Mouse (Mus musculus) ES-Bruce4 (cell line): Measurements from ENCODE around the gene Gm10230. TPM values are rescaled to one million over a fixed set of nuclear protein-coding genes. Genes with fewer than 3 reads are reported as not detected.
"Not testable (repeated sequence)": the region's sequence is repeated elsewhere in the genome, so short reads cannot be mapped to it uniquely, and the experiment has no call there.

Experiments
- H3K27ac ChIP-seq: 2 replicates; pipeline ENCODE4 v1.5.1; 2012; ENCODE audit warnings: low read length, inconsistent platforms; ENCODE audit not compliant: insufficient read depth
- H3K27me3 ChIP-seq: 2 replicates; pipeline ENCODE4 v1.6.1; 2012; ENCODE audit warnings: mild to moderate bottlenecking, low read length, inconsistent platforms; ENCODE audit not compliant: control insufficient read depth, poor library complexity, insufficient read depth, severe bottlenecking
- H3K36me3 ChIP-seq: 2 replicates; pipeline ENCODE4 v1.6.1; 2012; ENCODE audit warnings: inconsistent platforms, mild to moderate bottlenecking, low read length, moderate library complexity; ENCODE audit not compliant: control insufficient read depth, poor library complexity, insufficient read depth, severe bottlenecking
- H3K4me1 ChIP-seq: one replicate; pipeline ENCODE4 v1.8.1; 2011; ENCODE audit warnings: low read length; ENCODE audit not compliant: control insufficient read depth, insufficient read depth
- H3K4me3 ChIP-seq: 2 replicates; pipeline ENCODE4 v1.5.1; 2011; ENCODE audit warnings: low read depth, mild to moderate bottlenecking, low read length
- H3K9ac ChIP-seq: 2 replicates; pipeline ENCODE4 v1.6.1; 2012; ENCODE audit warnings: low read depth, mild to moderate bottlenecking, inconsistent platforms; ENCODE audit not compliant: poor library complexity, severe bottlenecking
- H3K9me3 ChIP-seq: replicated peaks from 2 replicates; pipeline ENCODE4 v1.6.1; 2012; ENCODE audit warnings: mild to moderate bottlenecking, low read length, inconsistent platforms; ENCODE audit not compliant: control insufficient read depth, poor library complexity, insufficient read depth, severe bottlenecking
- polyA plus RNA-seq: library from polyadenylated mRNA; stranded (reverse); fragments of >200 nt; gene quantifications from 2 replicates; pipeline ENCODE4 v1.2.4, GENCODE M21; 2011; ENCODE audit warnings: low read depth; ENCODE audit not compliant: missing spikeins, insufficient read depth, insufficient read length

Gm10230 gene
- polyA plus RNA-seq: not detected in 2 replicates

DNA sequence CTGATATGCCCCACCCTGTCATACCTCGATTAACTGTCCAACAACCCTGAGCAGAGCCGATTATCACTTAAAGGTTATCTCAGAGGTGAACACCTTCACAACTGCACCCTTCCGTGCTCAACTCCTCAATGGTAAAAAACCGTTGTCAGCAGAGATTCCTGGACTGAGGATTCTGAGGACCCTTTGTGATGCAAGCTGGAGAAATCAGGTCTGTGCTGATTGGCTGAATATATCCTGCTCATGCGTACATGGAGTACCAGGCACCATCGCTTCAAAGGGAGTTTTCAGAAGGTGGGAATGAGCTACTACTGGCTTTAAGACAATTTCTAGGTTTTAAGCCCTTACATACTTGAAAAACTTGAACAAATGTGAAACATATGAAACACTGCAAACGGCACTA is at the start of gene Gm10230:
Gene Gm10230, minus strand, starts transcription at position 101 of the 400 bp plus-strand sequence.
- not testable (repeated sequence) for H3K36me3 ChIP-seq

More for the DNA sequence above, at the start of gene Gm10230:
- H3K4me3 ChIP-seq, H3K27ac ChIP-seq, H3K4me1 ChIP-seq, H3K9ac ChIP-seq, H3K9me3 ChIP-seq, H3K27me3 ChIP-seq: not testable (repeated sequence)
